Mouse (Mus musculus): ENCODE results near the gene Cfb. TPM values are rescaled to one million over a fixed set of nuclear protein-coding genes. Genes with fewer than 3 reads are reported as not detected.

The Cfb gene
- polyA plus RNA-seq, 1 experiment from 2014 or later = 1.6 TPM

- DNase-seq (ENCODE audit: low spot score) (no peak), ATAC-seq (ENCODE audit: insufficient number of reproducible peaks, low FRiP score, low TSS enrichment, low read depth) (no peak)
- Histone ChIP-seq H3K9ac (ENCODE audit: low read length) (no peak overlapping the region), H3K4me3 (ENCODE audit: low read depth, low read length) (no peak overlapping the region), H3K36me3 (ENCODE audit: control insufficient read depth, insufficient read depth, low read length) (no peaks in the 10 kb centered on the region), H3K27me3 (ENCODE audit: control insufficient read depth, insufficient read depth, low read length) (no peaks in the 10 kb centered on the region), H3K9me3 (ENCODE audit: control insufficient read depth, low read length) (no peaks in the 10 kb centered on the region), H3K4me2 (ENCODE audit: low read depth, severe bottlenecking) (no peak overlapping the region), H3K4me1 (ENCODE audit: control insufficient read depth, insufficient read depth, low read length) (no peaks in the 10 kb centered on the region), H3K27ac (replicated peaks; ENCODE audit: low read depth, low read length) (no peak overlapping the region)
Observed at GRCm38 (mm10) chr17:34881166-34881565, 18.8 kb upstream of the Cfb start.

- no peak within 1 kb of the TSS for H3K4me2 ChIP-seq (ENCODE audit: low read depth, severe bottlenecking)
- no peaks in the 10 kb centered on the region for H3K36me3 ChIP-seq (ENCODE audit: control insufficient read depth, insufficient read depth, low read length)
- ATAC-seq (ENCODE audit: insufficient number of reproducible peaks, low FRiP score, low TSS enrichment, low read depth) (no peak), DNase-seq (ENCODE audit: low spot score) (no peak)
- WGBS = 60% methylated on average over 11 of the region's 11 CpGs
- no peaks in the 10 kb centered on the region for H3K9me3 ChIP-seq (ENCODE audit: control insufficient read depth, low read length)
- no peaks in the 10 kb centered on the region for H3K4me1 ChIP-seq (ENCODE audit: control insufficient read depth, insufficient read depth, low read length)
- H3K9ac ChIP-seq (ENCODE audit: low read length) = no peak within 1 kb of the TSS
- H3K27ac ChIP-seq (replicated peaks; ENCODE audit: low read depth, low read length) = no peak within 1 kb of the TSS
- no peak within 1 kb of the TSS for H3K4me3 ChIP-seq (ENCODE audit: low read depth, low read length)
- H3K27me3 ChIP-seq (ENCODE audit: control insufficient read depth, insufficient read depth, low read length) = no peaks in the 10 kb centered on the region
Observed at GRCm38 (mm10) chr17:34879336-34879879, 17.1 kb upstream of the Cfb start, which contains the start of gene Zbtb12. TSS of gene Zbtb12 (plus strand) at chr17:34879483.

GRCm38 (mm10) chr17:34874321-34874720 lies 12.0 kb upstream of the Cfb start:
- no peak for DNase-seq (ENCODE audit: low spot score)
- H3K9ac ChIP-seq (ENCODE audit: low read length) = no peak overlapping the region
- no peaks in the 10 kb centered on the region for H3K36me3 ChIP-seq (ENCODE audit: control insufficient read depth, insufficient read depth, low read length)
- no peak for ATAC-seq (ENCODE audit: insufficient number of reproducible peaks, low FRiP score, low TSS enrichment, low read depth)
- H3K27me3 ChIP-seq (ENCODE audit: control insufficient read depth, insufficient read depth, low read length) = no peaks in the 10 kb centered on the region
- H3K9me3 ChIP-seq (ENCODE audit: control insufficient read depth, low read length) = no peaks in the 10 kb centered on the region
- WGBS = 91% methylated on average over 6 of the region's 6 CpGs
- H3K4me1 ChIP-seq (ENCODE audit: control insufficient read depth, insufficient read depth, low read length) = no peaks in the 10 kb centered on the region
- no peak overlapping the region for H3K4me3 ChIP-seq (ENCODE audit: low read depth, low read length)
- no peak overlapping the region for H3K27ac ChIP-seq (replicated peaks; ENCODE audit: low read depth, low read length)
- H3K4me2 ChIP-seq (ENCODE audit: low read depth, severe bottlenecking) = no peak overlapping the region

GRCm38 (mm10) chr17:34865981-34866380 lies 3.7 kb upstream of the Cfb start:
- no peak overlapping the region for H3K27ac ChIP-seq (replicated peaks; ENCODE audit: low read depth, low read length)
- H3K4me3 ChIP-seq (ENCODE audit: low read depth, low read length) = no peak overlapping the region
- DNase-seq (ENCODE audit: low spot score) (no peak), ATAC-seq (ENCODE audit: insufficient number of reproducible peaks, low FRiP score, low TSS enrichment, low read depth) (no peak)
- WGBS = 60% methylated on average over 7 of the region's 7 CpGs
- no peaks in the 10 kb centered on the region for H3K36me3 ChIP-seq (ENCODE audit: control insufficient read depth, insufficient read depth, low read length)
- H3K9ac ChIP-seq (ENCODE audit: low read length) = no peak overlapping the region
- no peak overlapping the region for H3K4me2 ChIP-seq (ENCODE audit: low read depth, severe bottlenecking)
- no peaks in the 10 kb centered on the region for H3K4me1 ChIP-seq (ENCODE audit: control insufficient read depth, insufficient read depth, low read length)
- no peaks in the 10 kb centered on the region for H3K27me3 ChIP-seq (ENCODE audit: control insufficient read depth, insufficient read depth, low read length)
- no peaks in the 10 kb centered on the region for H3K9me3 ChIP-seq (ENCODE audit: control insufficient read depth, low read length)

GRCm38 (mm10) chr17:34861704-34862415 lies 458 bp downstream of the Cfb start:
- H3K27me3 ChIP-seq (ENCODE audit: control insufficient read depth, insufficient read depth, low read length) = no peaks in the 10 kb centered on the region
- no peaks in the 10 kb centered on the region for H3K4me1 ChIP-seq (ENCODE audit: control insufficient read depth, insufficient read depth, low read length)
- no peak for DNase-seq (ENCODE audit: low spot score)
- H3K36me3 ChIP-seq (ENCODE audit: control insufficient read depth, insufficient read depth, low read length) = peaks cover 4% of the 10 kb centered on the region; the same call in 1 of the 2 replicates
- H3K9ac ChIP-seq (ENCODE audit: low read length) = no peak overlapping the region
- H3K9me3 ChIP-seq (ENCODE audit: control insufficient read depth, low read length) = no peaks in the 10 kb centered on the region
- H3K27ac ChIP-seq (replicated peaks; ENCODE audit: low read depth, low read length) = no peak overlapping the region
- ATAC-seq (ENCODE audit: insufficient number of reproducible peaks, low FRiP score, low TSS enrichment, low read depth) = no peak
- no peak overlapping the region for H3K4me2 ChIP-seq (ENCODE audit: low read depth, severe bottlenecking)
- H3K4me3 ChIP-seq (ENCODE audit: low read depth, low read length) = no peak overlapping the region
- WGBS = 63% methylated on average over 13 of the region's 13 CpGs

GRCm38 (mm10) chr17:34860514-34860913 lies 1.8 kb downstream of the Cfb start:
- ATAC-seq (ENCODE audit: insufficient number of reproducible peaks, low FRiP score, low TSS enrichment, low read depth) = no peak
- 89% methylated on average over 9 of the region's 9 CpGs for WGBS
- H3K9me3 ChIP-seq (ENCODE audit: control insufficient read depth, low read length) = no peaks in the 10 kb centered on the region
- H3K27me3 ChIP-seq (ENCODE audit: control insufficient read depth, insufficient read depth, low read length) = no peaks in the 10 kb centered on the region
- no peak for DNase-seq (ENCODE audit: low spot score)
- no peak overlapping the region for H3K9ac ChIP-seq (ENCODE audit: low read length)
- H3K27ac ChIP-seq (replicated peaks; ENCODE audit: low read depth, low read length) = no peak overlapping the region
- H3K4me1 ChIP-seq (ENCODE audit: control insufficient read depth, insufficient read depth, low read length) = no peaks in the 10 kb centered on the region
- no peak overlapping the region for H3K4me2 ChIP-seq (ENCODE audit: low read depth, severe bottlenecking)
- peaks cover 7% of the 10 kb centered on the region for H3K36me3 ChIP-seq (ENCODE audit: control insufficient read depth, insufficient read depth, low read length)
- no peak overlapping the region for H3K4me3 ChIP-seq (ENCODE audit: low read depth, low read length)

GRCm38 (mm10) chr17:34858670-34859069 lies 3.6 kb downstream of the Cfb start:
- no peak for DNase-seq (ENCODE audit: low spot score)
- peaks cover 14% of the 10 kb centered on the region for H3K36me3 ChIP-seq (ENCODE audit: control insufficient read depth, insufficient read depth, low read length)
- WGBS = 86% methylated on average over 4 of the region's 4 CpGs
- no peak overlapping the region for H3K4me3 ChIP-seq (ENCODE audit: low read depth, low read length)
- no peak overlapping the region for H3K4me2 ChIP-seq (ENCODE audit: low read depth, severe bottlenecking)
- H3K9ac ChIP-seq (ENCODE audit: low read length) = no peak overlapping the region
- no peaks in the 10 kb centered on the region for H3K9me3 ChIP-seq (ENCODE audit: control insufficient read depth, low read length)
- H3K27ac ChIP-seq (replicated peaks; ENCODE audit: low read depth, low read length) = no peak overlapping the region
- no peaks in the 10 kb centered on the region for H3K4me1 ChIP-seq (ENCODE audit: control insufficient read depth, insufficient read depth, low read length)
- no peak for ATAC-seq (ENCODE audit: insufficient number of reproducible peaks, low FRiP score, low TSS enrichment, low read depth)
- H3K27me3 ChIP-seq (ENCODE audit: control insufficient read depth, insufficient read depth, low read length) = no peaks in the 10 kb centered on the region

GRCm38 (mm10) chr17:34855825-34856224 lies 6.5 kb downstream of the Cfb start:
- DNase-seq (ENCODE audit: low spot score) (peak; percentile 65), ATAC-seq (ENCODE audit: insufficient number of reproducible peaks, low FRiP score, low TSS enrichment, low read depth) (no peak)
- Histone ChIP-seq H3K4me3 (ENCODE audit: low read depth, low read length) (no peak overlapping the region), H3K27me3 (ENCODE audit: control insufficient read depth, insufficient read depth, low read length) (no peaks in the 10 kb centered on the region), H3K4me2 (ENCODE audit: low read depth, severe bottlenecking) (no peak overlapping the region), H3K27ac (replicated peaks; ENCODE audit: low read depth, low read length) (no peak overlapping the region), H3K9ac (ENCODE audit: low read length) (no peak overlapping the region), H3K36me3 (ENCODE audit: control insufficient read depth, insufficient read depth, low read length) (peaks cover 18% of the 10 kb centered on the region), H3K9me3 (ENCODE audit: control insufficient read depth, low read length) (no peaks in the 10 kb centered on the region), H3K4me1 (ENCODE audit: control insufficient read depth, insufficient read depth, low read length) (peaks cover 10% of the 10 kb centered on the region)
- WGBS = 46% methylated on average over 3 of the region's 3 CpGs

Measured in limb, embryonic 11.5 days (tissue).